Mouse (Mus musculus): ENCODE measurements around the gene D10Wsu102e. TPM values are rescaled to one million over a fixed set of nuclear protein-coding genes. Genes with fewer than 3 reads are reported as not detected.

Gene D10Wsu102e
- polyA plus RNA-seq, 1 experiment = 1.6 TPM

DNA sequence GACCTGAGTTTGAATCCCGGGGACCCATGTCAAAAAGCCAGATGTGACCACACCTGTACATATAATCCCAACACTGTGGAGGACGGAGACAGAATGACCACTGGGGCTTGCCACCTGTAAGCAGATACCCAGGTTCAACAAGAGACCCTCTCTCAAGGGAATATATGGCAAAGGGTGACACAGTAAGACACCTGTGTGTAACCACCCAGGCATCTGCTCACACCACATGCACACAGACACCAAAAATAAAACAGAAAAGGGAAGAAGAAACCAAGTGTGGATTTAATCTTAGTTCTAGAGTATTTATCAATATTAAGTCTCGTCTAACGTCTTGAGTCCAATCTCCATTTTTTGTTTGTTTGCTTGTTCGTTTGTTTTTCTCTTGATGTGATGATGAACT is 28.2 kb upstream of the D10Wsu102e start:
- TF ChIP-seq CTCF (IDR thresholded peaks at IDR 0.05; ENCODE audit: borderline replicate concordance, extremely low read depth, insufficient read depth, insufficient read length) = no peak
- TF ChIP-seq POLR2A (IDR thresholded peaks at IDR 0.05; ENCODE audit: borderline replicate concordance, extremely low read depth, insufficient read depth, insufficient read length, poor library complexity, severe bottlenecking) = no peak
- DNase-seq (ENCODE audit: low read depth) = no peak

DNA sequence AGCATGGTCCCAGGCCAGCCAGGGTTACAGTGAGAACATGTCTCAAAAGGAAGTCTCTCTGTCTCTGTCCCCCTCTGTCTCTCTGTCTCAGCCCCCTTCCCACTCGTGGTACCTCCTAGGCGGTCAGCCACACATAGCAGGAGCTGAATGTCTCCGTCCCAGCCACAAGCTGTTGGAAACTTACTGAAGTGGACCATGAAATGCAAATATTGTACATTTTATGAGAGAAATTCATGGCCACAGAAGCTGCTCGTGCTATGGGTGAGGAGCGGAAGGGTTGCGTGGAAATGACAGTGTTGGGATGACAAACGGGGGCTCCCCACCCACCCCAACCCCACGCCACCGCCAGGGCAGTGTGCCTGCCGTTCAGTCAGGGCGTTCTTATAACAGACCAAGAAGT is 27.4 kb upstream of the D10Wsu102e start:
- DNase-seq (ENCODE audit: low read depth) = no peak
- TF ChIP-seq CTCF (IDR thresholded peaks at IDR 0.05; ENCODE audit: borderline replicate concordance, extremely low read depth, insufficient read depth, insufficient read length) (no peak), POLR2A (IDR thresholded peaks at IDR 0.05; ENCODE audit: borderline replicate concordance, extremely low read depth, insufficient read depth, insufficient read length, poor library complexity, severe bottlenecking) (no peak)

DNA sequence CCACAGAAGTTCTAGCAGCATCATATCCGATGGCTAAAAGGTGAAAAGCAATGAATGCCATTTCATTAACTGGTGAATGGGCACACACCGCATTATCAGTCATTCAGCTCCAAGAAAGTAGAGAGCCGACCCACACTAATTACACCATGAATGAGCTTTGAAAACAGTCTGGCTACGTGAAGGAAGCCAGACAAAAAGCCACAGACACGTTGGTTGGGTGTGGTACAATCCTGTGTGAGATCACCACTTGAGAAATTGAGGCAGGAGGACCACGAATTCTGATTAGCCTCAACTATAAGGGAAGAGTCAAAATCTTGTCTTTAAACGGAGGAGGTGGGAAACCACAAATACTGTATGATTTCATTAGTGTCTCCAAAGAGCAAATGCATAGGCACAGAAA is 23.7 kb upstream of the D10Wsu102e start:
- no peak for DNase-seq (ENCODE audit: low read depth)

DNA sequence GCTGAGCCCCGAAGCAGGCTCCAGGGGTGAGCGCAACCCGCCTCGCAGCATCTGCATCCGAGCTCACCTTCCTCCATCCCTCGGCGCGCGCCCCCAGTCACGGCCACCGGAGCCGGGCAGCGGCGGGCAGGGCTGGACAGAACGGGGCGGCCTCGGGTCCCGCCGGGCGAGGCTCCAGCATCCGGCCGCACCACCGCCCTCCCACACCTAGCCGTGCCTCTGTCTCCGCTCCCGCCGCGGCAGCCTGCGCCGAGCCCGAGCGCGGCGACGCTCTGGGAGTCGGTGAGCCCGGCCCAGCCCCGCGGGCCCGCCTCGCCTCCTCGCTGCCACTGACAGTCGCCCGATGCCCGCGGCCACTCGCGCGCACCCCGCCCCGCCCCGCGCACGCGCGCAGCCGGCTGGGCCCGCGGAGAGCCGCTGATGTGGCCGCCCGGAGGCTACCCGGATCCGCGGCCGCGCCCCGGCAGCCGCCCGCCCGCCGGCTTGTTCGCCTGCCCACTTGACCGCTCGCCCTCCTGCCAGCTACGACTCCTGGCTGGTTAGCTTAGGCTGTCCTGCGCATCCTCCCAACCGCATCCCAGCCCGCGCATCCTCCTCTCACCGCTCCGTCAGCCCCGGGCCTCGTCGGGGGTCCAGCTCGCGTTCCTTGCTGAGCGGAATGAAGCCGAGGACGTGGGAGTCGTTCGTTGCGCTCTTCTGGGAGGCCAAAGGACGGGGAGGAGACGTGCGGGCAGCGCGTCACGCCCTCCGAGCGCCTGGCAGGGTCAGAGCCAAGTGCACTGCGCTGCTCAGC is 22.7 kb upstream of the D10Wsu102e start, which contains the start of gene Slc41a2:
TSS of gene Slc41a2 (minus strand) at position 724 of the 793 bp plus-strand sequence.
- DNase-seq (ENCODE audit: low read depth) = peak; percentile 73
- TF ChIP-seq CTCF (IDR thresholded peaks at IDR 0.05; ENCODE audit: borderline replicate concordance, extremely low read depth, insufficient read depth, insufficient read length) (no peak), POLR2A (IDR thresholded peaks at IDR 0.05; ENCODE audit: borderline replicate concordance, extremely low read depth, insufficient read depth, insufficient read length, poor library complexity, severe bottlenecking) (peak; percentile 40)

More for the DNA sequence above, 23.7 kb upstream of the D10Wsu102e start:
- TF ChIP-seq CTCF (IDR thresholded peaks at IDR 0.05; ENCODE audit: borderline replicate concordance, extremely low read depth, insufficient read depth, insufficient read length) = no peak
- no peak for TF ChIP-seq POLR2A (IDR thresholded peaks at IDR 0.05; ENCODE audit: borderline replicate concordance, extremely low read depth, insufficient read depth, insufficient read length, poor library complexity, severe bottlenecking)

DNA sequence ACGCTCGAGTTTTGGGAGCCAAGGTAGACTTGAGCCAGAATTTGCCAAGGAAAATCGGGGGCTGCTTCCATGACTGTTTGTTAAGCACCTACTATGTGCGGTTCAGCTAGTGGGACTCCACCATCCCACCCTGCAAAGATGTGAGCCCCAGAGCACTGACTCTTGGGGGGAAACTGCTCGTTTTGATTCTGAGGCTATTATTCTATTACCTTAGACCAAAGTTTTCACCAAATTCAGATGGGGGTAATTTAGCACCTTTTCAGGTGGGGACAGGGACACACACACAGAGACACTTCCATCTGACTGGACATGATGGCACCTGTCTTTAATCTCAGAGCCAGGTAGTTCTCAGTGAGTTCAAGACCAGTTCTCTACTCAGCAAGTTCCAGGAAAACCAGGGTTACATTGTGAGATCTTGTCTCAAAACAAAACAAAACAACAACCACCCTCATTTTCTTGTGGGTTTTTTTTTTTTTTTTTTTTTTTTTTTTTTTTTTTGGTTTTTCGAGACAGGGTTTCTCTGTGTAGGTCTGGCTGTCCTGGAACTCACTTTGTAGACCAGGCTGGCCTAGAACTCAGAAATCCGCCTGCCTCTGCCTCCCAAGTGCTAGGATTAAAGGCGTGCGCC is 21.9 kb upstream of the D10Wsu102e start:
- TF ChIP-seq POLR2A (IDR thresholded peaks at IDR 0.05; ENCODE audit: borderline replicate concordance, extremely low read depth, insufficient read depth, insufficient read length, poor library complexity, severe bottlenecking) (no peak), CTCF (IDR thresholded peaks at IDR 0.05; ENCODE audit: borderline replicate concordance, extremely low read depth, insufficient read depth, insufficient read length) (no peak)
- DNase-seq (ENCODE audit: low read depth) = no peak

DNA sequence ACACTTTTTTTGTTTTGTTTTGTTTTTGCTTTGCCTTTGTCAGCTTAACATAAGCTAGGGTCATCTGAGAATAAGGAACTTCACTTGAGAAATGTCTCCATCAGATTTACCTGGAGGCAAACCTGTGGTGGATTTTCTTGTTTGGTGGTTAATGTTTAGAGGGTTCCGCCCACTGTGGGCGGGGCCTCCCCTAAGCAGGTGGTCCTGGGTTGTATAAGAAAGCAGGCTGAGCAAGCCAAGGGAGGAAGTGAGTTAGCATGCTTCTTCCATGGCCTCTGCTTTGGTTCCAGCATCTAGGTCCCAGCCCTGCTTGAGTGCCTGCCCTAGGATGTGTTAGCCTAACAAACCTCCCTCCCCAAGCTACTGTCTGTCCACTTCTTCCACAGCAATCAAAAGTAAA is 18.8 kb upstream of the D10Wsu102e start:
- DNase-seq (ENCODE audit: low read depth) = no peak
- TF ChIP-seq CTCF (IDR thresholded peaks at IDR 0.05; ENCODE audit: borderline replicate concordance, extremely low read depth, insufficient read depth, insufficient read length) (no peak), POLR2A (IDR thresholded peaks at IDR 0.05; ENCODE audit: borderline replicate concordance, extremely low read depth, insufficient read depth, insufficient read length, poor library complexity, severe bottlenecking) (no peak)

DNA sequence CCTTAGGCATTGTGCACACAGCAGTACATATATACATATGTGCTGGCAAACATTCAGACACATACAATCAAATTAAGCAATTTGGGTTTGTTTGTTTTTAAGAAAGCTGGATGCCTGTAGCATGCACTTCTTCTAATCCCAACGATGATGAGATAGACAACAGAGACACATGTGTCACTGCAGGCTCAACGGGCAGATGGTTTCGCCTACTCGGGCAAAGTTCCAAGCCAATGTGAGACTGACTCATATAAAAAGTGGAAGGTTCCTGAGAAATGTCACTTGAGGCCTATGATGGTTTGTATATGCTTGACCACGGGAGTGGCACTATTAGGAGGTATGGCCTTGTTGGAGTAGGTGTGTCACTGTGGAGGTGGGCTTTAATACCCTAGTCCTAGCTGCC is 16.9 kb upstream of the D10Wsu102e start:
- no peak for DNase-seq (ENCODE audit: low read depth)
- TF ChIP-seq CTCF (IDR thresholded peaks at IDR 0.05; ENCODE audit: borderline replicate concordance, extremely low read depth, insufficient read depth, insufficient read length) = no peak
- TF ChIP-seq POLR2A (IDR thresholded peaks at IDR 0.05; ENCODE audit: borderline replicate concordance, extremely low read depth, insufficient read depth, insufficient read length, poor library complexity, severe bottlenecking) = no peak

DNA sequence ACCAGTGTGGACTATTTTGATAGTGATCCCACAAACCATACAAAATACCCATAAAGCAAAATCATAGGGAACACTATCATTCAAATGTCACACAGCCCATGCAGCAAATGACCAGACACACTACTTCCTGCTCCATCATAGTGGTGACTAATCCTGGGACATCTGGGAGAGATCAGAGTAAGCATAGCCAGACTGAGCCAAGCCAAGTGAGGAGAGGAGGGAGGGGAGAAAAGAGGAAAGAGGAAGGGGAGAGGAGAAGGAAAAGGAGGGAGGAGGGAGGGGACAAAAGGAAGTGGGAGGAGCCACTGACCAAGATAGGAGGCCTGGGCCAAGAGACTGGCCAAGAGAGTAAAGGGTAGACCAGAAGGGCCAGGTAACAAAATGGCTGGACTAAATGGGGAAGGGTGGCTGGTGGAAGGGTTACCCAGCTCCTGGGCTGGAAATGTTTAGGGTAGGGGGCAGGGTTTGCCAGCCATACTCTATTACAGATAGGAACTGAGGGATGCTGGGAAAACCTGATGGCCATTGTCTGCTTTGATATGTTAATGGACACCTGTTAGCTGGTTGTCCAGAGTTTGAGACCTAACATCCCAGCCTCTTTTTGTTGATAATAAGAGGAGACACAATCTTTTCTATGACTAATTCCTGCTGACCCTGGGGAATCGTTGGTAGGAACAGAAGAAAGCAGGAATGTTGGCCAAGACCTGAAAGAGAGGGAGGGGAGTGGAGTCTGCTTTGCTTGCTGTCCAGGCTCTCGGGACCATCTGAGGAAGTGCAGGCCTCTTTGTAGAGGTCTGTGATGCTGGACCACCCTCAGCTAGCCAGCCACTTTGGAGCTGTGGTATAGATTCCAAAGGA is 16.0 kb upstream of the D10Wsu102e start:
- no peak for DNase-seq (ENCODE audit: low read depth)

DNA sequence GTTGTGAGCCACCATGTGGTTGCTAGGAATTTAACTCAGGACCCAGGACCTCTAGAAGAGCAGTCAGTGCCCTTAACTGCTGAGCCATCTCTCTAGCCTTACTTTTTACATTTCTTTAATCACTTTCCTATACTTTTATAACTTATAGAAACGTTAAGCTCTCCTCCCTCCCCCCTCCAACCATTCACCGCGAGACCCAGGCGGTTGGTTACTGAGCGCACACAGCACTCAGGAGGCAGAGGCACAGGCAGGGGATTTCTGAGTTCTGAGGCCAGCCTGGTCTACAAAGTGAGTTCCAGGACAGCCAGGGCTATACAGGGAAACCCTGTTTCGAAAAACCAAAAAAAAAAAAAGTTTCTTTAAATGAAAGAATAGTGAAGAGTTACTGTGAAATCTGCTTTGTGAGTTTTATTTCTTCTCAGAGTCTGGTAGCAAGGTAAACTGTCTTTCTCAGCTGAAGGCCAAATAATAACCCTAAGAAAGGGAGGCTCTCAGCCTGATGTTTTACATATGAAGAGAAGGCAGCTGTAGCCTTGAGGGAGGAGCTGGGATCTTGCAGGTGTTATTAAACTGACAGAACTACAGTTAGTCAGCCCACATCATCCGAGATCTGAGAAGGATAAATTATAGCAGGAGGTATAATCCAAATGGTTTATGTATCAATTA is 14.2 kb upstream of the D10Wsu102e start:
- TF ChIP-seq POLR2A (IDR thresholded peaks at IDR 0.05; ENCODE audit: borderline replicate concordance, extremely low read depth, insufficient read depth, insufficient read length, poor library complexity, severe bottlenecking) (no peak), CTCF (IDR thresholded peaks at IDR 0.05; ENCODE audit: borderline replicate concordance, extremely low read depth, insufficient read depth, insufficient read length) (no peak)
- no peak for DNase-seq (ENCODE audit: low read depth)

More for the DNA sequence above, 16.0 kb upstream of the D10Wsu102e start:
- TF ChIP-seq CTCF (IDR thresholded peaks at IDR 0.05; ENCODE audit: borderline replicate concordance, extremely low read depth, insufficient read depth, insufficient read length) (no peak), POLR2A (IDR thresholded peaks at IDR 0.05; ENCODE audit: borderline replicate concordance, extremely low read depth, insufficient read depth, insufficient read length, poor library complexity, severe bottlenecking) (no peak)

DNA sequence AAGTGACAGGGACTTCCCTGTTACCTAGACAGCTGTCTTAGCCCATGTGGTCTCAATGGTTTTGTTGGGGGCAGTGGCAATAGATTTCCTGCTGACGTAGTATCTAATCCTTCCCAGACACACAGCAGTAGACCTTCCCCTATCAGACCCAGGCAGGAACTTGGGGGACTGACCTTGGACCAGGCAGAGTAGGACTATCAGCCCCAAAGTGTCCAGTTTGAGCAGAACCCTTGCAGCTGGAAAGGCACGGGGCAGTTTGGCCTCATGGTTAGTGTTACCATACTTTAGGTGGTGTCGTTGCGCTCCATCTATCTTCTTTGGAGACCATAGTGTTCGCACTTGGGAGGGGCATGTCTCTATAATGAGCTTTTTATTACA is 13.7 kb upstream of the D10Wsu102e start:
- no peak for TF ChIP-seq POLR2A (IDR thresholded peaks at IDR 0.05; ENCODE audit: borderline replicate concordance, extremely low read depth, insufficient read depth, insufficient read length, poor library complexity, severe bottlenecking)
- no peak for TF ChIP-seq CTCF (IDR thresholded peaks at IDR 0.05; ENCODE audit: borderline replicate concordance, extremely low read depth, insufficient read depth, insufficient read length)
- no peak for DNase-seq (ENCODE audit: low read depth)
